Mouse (Mus musculus) hindbrain, embryonic 10.5 days (tissue): ENCODE data around the gene Zfp212. TPM values are rescaled to one million over a fixed set of nuclear protein-coding genes. Genes with fewer than 3 reads are reported as not detected.
"Not testable (repeated sequence)": the region's sequence is repeated elsewhere in the genome, so short reads cannot be mapped to it uniquely, and the experiment has no call there.

Source experiments
- DNase-seq: peaks from one replicate; pipeline ENCODE4 v3.0.0-alpha.2; 2017; ENCODE audit warnings: low spot score
- H3K27ac ChIP-seq: fragments of 300-500 bp; sonication (generic); 2 replicates; pipeline ENCODE4 v1.5.1; 2016; ENCODE audit warnings: mild to moderate bottlenecking, moderate library complexity
- H3K27me3 ChIP-seq: fragments of 300-500 bp; sonication (generic); 2 replicates; pipeline ENCODE4 v1.6.1; 2016; ENCODE audit warnings: mild to moderate bottlenecking; ENCODE audit not compliant: poor library complexity, insufficient read depth, severe bottlenecking
- H3K36me3 ChIP-seq: fragments of 300-500 bp; sonication (generic); 2 replicates; pipeline ENCODE4 v1.6.1; 2016; ENCODE audit warnings: mild to moderate bottlenecking, moderate library complexity
- H3K4me1 ChIP-seq: fragments of 300-500 bp; sonication (generic); replicated peaks from 2 replicates; pipeline ENCODE4 v1.6.1; 2016; ENCODE audit warnings: mild to moderate bottlenecking
- H3K4me3 ChIP-seq: fragments of 300-500 bp; sonication (generic); 2 replicates; pipeline ENCODE4 v1.5.1; 2016; ENCODE audit warnings: mild to moderate bottlenecking, moderate library complexity
- H3K9me3 ChIP-seq: fragments of 300-500 bp; sonication (generic); 2 replicates; pipeline ENCODE4 v1.6.1; 2016; ENCODE audit warnings: mild to moderate bottlenecking, moderate library complexity
- WGBS: fragments of 180-500 bp; shearing (Covaris S2); methylation state at CpG from one replicate; pipeline ENCODE4 v1.1.7; 2016; 5-methylcytosine and 5-hydroxymethylcytosine counted together
- polyA plus RNA-seq: library from polyadenylated mRNA; unstranded; fragments of >200 nt; fragmentation: Nextera tagmentation; extraction: Ambion mirVana; gene quantifications from 2 replicates; pipeline ENCODE4 v1.2.1, GENCODE M21; 2016

The Zfp212 gene
- polyA plus RNA-seq, 1 experiment from 2014 or later: 17.4 TPM

GRCm38 (mm10) chr6:47953191-47953726, 33.0 kb downstream of the Zfp212 start, which contains the start of gene Zfp956:
TSS of gene Zfp956 (plus strand) at chr6:47953390.
- peaks cover 25% of the 10 kb centered on the region for H3K36me3 ChIP-seq
- WGBS: under 1% methylated on average over 31 of the region's 31 CpGs
- H3K4me1 ChIP-seq: peaks cover 15% of the 10 kb centered on the region
- no peaks in the 10 kb centered on the region for H3K9me3 ChIP-seq
- peak within 1 kb of the TSS; percentile 82 for H3K27ac ChIP-seq
- peak within 1 kb of the TSS; percentile 65 for H3K4me3 ChIP-seq
- DNase-seq: peak; percentile 95
- peaks cover 8% of the 10 kb centered on the region; the same call in 1 of the 2 replicates for H3K27me3 ChIP-seq

- no peaks in the 10 kb centered on the region for H3K9me3 ChIP-seq
- peaks cover 15% of the 10 kb centered on the region for H3K4me1 ChIP-seq
- H3K36me3 ChIP-seq: peaks cover 27% of the 10 kb centered on the region
- peak overlapping the region; percentile 65; the same call in 1 of the 2 replicates for H3K4me3 ChIP-seq
- no peak for DNase-seq
- H3K27ac ChIP-seq: no peak overlapping the region
- 88% methylated on average over 3 of the region's 3 CpGs for WGBS
- H3K27me3 ChIP-seq: peaks cover 8% of the 10 kb centered on the region; the same call in 1 of the 2 replicates
These were observed 34.1 kb downstream of the Zfp212 start for GRCm38 (mm10) chr6:47954425-47954824.

- DNase-seq: no peak
- Histone ChIP-seq H3K4me1 (peaks cover 11% of the 10 kb centered on the region), H3K27me3 (no peaks in the 10 kb centered on the region), H3K4me3 (no peak overlapping the region), H3K9me3 (no peaks in the 10 kb centered on the region), H3K27ac (no peak overlapping the region), H3K36me3 (peaks cover 46% of the 10 kb centered on the region)
These were observed 37.5 kb downstream of the Zfp212 start for GRCm38 (mm10) chr6:47957816-47958215.

- WGBS: 90% methylated on average over 6 of the region's 6 CpGs
- no peaks in the 10 kb centered on the region for H3K9me3 ChIP-seq
- H3K27ac ChIP-seq: no peak overlapping the region
- DNase-seq: no peak
- peaks cover 75% of the 10 kb centered on the region for H3K36me3 ChIP-seq
- no peaks in the 10 kb centered on the region for H3K4me1 ChIP-seq
- no peaks in the 10 kb centered on the region for H3K27me3 ChIP-seq
- H3K4me3 ChIP-seq: no peak overlapping the region
These were observed 40.6 kb downstream of the Zfp212 start for GRCm38 (mm10) chr6:47960685-47961421.

GRCm38 (mm10) chr6:47963051-47963450, 42.8 kb downstream of the Zfp212 start:
- H3K36me3 ChIP-seq: peaks cover 60% of the 10 kb centered on the region
- H3K4me1 ChIP-seq: no peaks in the 10 kb centered on the region
- no peak overlapping the region for H3K4me3 ChIP-seq
- H3K9me3 ChIP-seq: no peaks in the 10 kb centered on the region
- no peaks in the 10 kb centered on the region for H3K27me3 ChIP-seq
- no peak for DNase-seq
- H3K27ac ChIP-seq: no peak overlapping the region
- 89% methylated on average over 7 of the region's 7 CpGs for WGBS

GRCm38 (mm10) chr6:47968166-47968565, 47.9 kb downstream of the Zfp212 start:
- WGBS: 90% methylated on average over 1 of the region's 1 CpGs
- DNase-seq, H3K9me3 ChIP-seq, H3K27ac ChIP-seq, H3K4me3 ChIP-seq, H3K4me1 ChIP-seq, H3K27me3 ChIP-seq: not testable (repeated sequence)
- H3K36me3 ChIP-seq: peaks cover 27% of the 10 kb centered on the region

GRCm38 (mm10) chr6:47974599-47974998, 54.3 kb downstream of the Zfp212 start:
- H3K27ac ChIP-seq: no peak overlapping the region
- no peak overlapping the region for H3K4me3 ChIP-seq
- no peaks in the 10 kb centered on the region for H3K9me3 ChIP-seq
- H3K4me1 ChIP-seq: no peaks in the 10 kb centered on the region
- no peak for DNase-seq
- H3K27me3 ChIP-seq: no peaks in the 10 kb centered on the region
- 81% methylated on average over 1 of the region's 1 CpGs for WGBS
- no peaks in the 10 kb centered on the region for H3K36me3 ChIP-seq

- no peaks in the 10 kb centered on the region for H3K9me3 ChIP-seq
- H3K36me3 ChIP-seq: no peaks in the 10 kb centered on the region
- no peak overlapping the region for H3K27ac ChIP-seq
- peak; percentile 68 for DNase-seq
- peaks cover 1% of the 10 kb centered on the region; the same call in 1 of the 2 replicates for H3K4me1 ChIP-seq
- H3K27me3 ChIP-seq: no peaks in the 10 kb centered on the region
- 23% methylated on average over 6 of the region's 6 CpGs for WGBS
- no peak overlapping the region for H3K4me3 ChIP-seq
These were observed 58.7 kb downstream of the Zfp212 start for GRCm38 (mm10) chr6:47978897-47979368.

Other genes with a start within 250 kb of the Zfp212 start
- 242 and 299 TPM in 2 replicates for gene Pdia4, start 107.0 kb upstream of the Zfp212 start, polyA plus RNA-seq
- 7.0 TPM in 2 replicates for gene Zfp786, start 89.6 kb upstream of the Zfp212 start, polyA plus RNA-seq
- gene Zfp398, start 84.8 kb upstream of the Zfp212 start, polyA plus RNA-seq: 8.1 and 9.7 TPM in 2 replicates
- gene Zfp282, start 43.3 kb upstream of the Zfp212 start, polyA plus RNA-seq: 16.9 and 19.8 TPM in 2 replicates
- gene Zfp956, start 32.9 kb downstream of the Zfp212 start, polyA plus RNA-seq: 7.5 and 8.5 TPM in 2 replicates
- gene Zfp777, start 128.4 kb downstream of the Zfp212 start, polyA plus RNA-seq: 13.0 and 13.5 TPM in 2 replicates
- gene Zfp746, start 166.1 kb downstream of the Zfp212 start, polyA plus RNA-seq: 20.9 and 24.5 TPM in 2 replicates